Mouse (Mus musculus) macrophage (primary cell): ENCODE data around the gene Vsig2. TPM values are rescaled to one million over a fixed set of nuclear protein-coding genes. Genes with fewer than 3 reads are reported as not detected.

ENCODE experiments used
- H3K27ac ChIP-seq: fragments of 350-480 bp; formaldehyde crosslinking; 2 replicates; pipeline ENCODE4 v1.9.0; 2021
- H3K36me3 ChIP-seq: fragments of 350-480 bp; formaldehyde crosslinking; 2 replicates; pipeline ENCODE4 v1.9.0; 2021; ENCODE audit errors: inconsistent target
- H3K4me3 ChIP-seq: fragments of 350-480 bp; formaldehyde crosslinking; 2 replicates; pipeline ENCODE4 v1.9.0; 2021; ENCODE audit errors: inconsistent target
- H3K79me2 ChIP-seq: fragments of 350-480 bp; formaldehyde crosslinking; 2 replicates; pipeline ENCODE4 v1.9.0; 2021; ENCODE audit errors: inconsistent target
- WGBS: methylation state at CpG from one replicate; pipeline ENCODE4 v1.1.7; 2026; ENCODE audit warnings: inconsistent platforms; ENCODE audit not compliant: missing documents; 5-methylcytosine and 5-hydroxymethylcytosine counted together
- polyA plus RNA-seq: library from polyadenylated mRNA; stranded (reverse); fragments of 250-400 nt; gene quantifications from 3 replicates; pipeline ENCODE4 v1.2.4, GENCODE M21; 2018; ENCODE audit warnings: inconsistent platforms
- total RNA-seq, 78 experiments: library from RNA; depleted of rRNA; stranded (reverse); fragments of 250-400 nt; gene quantifications; 1 replicate in 9 of 78; 2 replicates in 24 of 78; 3 replicates in 43 of 78; 4 replicates in 2 of 78; pipeline ENCODE4 v1.2.4; 2018; ENCODE audit warnings: inconsistent platforms in 56 of 78

Gene Vsig2
- total RNA-seq (2018; cell fraction: chromatin; rRNA removed): not detected
- total RNA-seq (2018; cell fraction: cytosol; rRNA removed): not detected
- 1 to 10 TPM in 2 of 26 experiments, not detected in 24; 1.5 to 2.5 TPM for total RNA-seq (2018; cell fraction: nucleus; rRNA removed)
- polyA plus RNA-seq: not detected in 3 replicates

GRCm38 (mm10) chr9:37539170-37540025 lies at the start of gene Vsig2:
Gene Vsig2, plus strand, starts transcription at chr9:37539255.
- H3K36me3 ChIP-seq: no peaks in the 10 kb centered on the region
- whole genome bisulfite sequencing: 86% methylated on average over 23 of the region's 23 CpGs
- H3K4me3 ChIP-seq: no peak within 1 kb of the TSS
- no peaks in the 10 kb centered on the region for H3K79me2 ChIP-seq
- H3K27ac ChIP-seq: no peak within 1 kb of the TSS

- H3K27ac ChIP-seq: no peak overlapping the region
- peak overlapping the region; percentile 60 for H3K4me3 ChIP-seq
- no peaks in the 10 kb centered on the region for H3K36me3 ChIP-seq
- WGBS: 0% methylated on average over 69 of the region's 75 CpGs
- peaks cover 48% of the 10 kb centered on the region for H3K79me2 ChIP-seq
These were observed 49.5 kb upstream of the Vsig2 start for GRCm38 (mm10) chr9:37489446-37490120.

GRCm38 (mm10) chr9:37495761-37496160 lies 43.3 kb upstream of the Vsig2 start:
- Histone ChIP-seq H3K36me3 (no peaks in the 10 kb centered on the region), H3K27ac (no peak overlapping the region), H3K79me2 (peaks cover 100% of the 10 kb centered on the region), H3K4me3 (no peak overlapping the region)
- WGBS: 100% methylated on average over 3 of the region's 3 CpGs

GRCm38 (mm10) chr9:37496325-37496724 lies 42.7 kb upstream of the Vsig2 start:
- H3K27ac ChIP-seq: no peak overlapping the region
- H3K79me2 ChIP-seq: peaks cover 100% of the 10 kb centered on the region
- H3K36me3 ChIP-seq: no peaks in the 10 kb centered on the region
- no peak overlapping the region for H3K4me3 ChIP-seq

GRCm38 (mm10) chr9:37500201-37500600 lies 38.9 kb upstream of the Vsig2 start:
- H3K36me3 ChIP-seq: no peaks in the 10 kb centered on the region
- 92% methylated on average over 3 of the region's 3 CpGs for WGBS
- no peak overlapping the region for H3K27ac ChIP-seq
- peaks cover 100% of the 10 kb centered on the region for H3K79me2 ChIP-seq
- no peak overlapping the region for H3K4me3 ChIP-seq

GRCm38 (mm10) chr9:37501170-37501569 lies 37.9 kb upstream of the Vsig2 start:
- H3K79me2 ChIP-seq: peaks cover 100% of the 10 kb centered on the region
- H3K36me3 ChIP-seq: no peaks in the 10 kb centered on the region
- 93% methylated on average over 1 of the region's 1 CpGs for WGBS
- no peak overlapping the region for H3K27ac ChIP-seq
- H3K4me3 ChIP-seq: no peak overlapping the region

- Histone ChIP-seq H3K4me3 (no peak overlapping the region), H3K79me2 (peaks cover 98% of the 10 kb centered on the region), H3K27ac (no peak overlapping the region), H3K36me3 (no peaks in the 10 kb centered on the region)
These were observed 34.7 kb upstream of the Vsig2 start for GRCm38 (mm10) chr9:37504348-37504747.

- 93% methylated on average over 1 of the region's 1 CpGs for WGBS
- no peak overlapping the region for H3K4me3 ChIP-seq
- H3K36me3 ChIP-seq: no peaks in the 10 kb centered on the region
- H3K27ac ChIP-seq: no peak overlapping the region
- H3K79me2 ChIP-seq: peaks cover 84% of the 10 kb centered on the region
These were observed 33.0 kb upstream of the Vsig2 start for GRCm38 (mm10) chr9:37506023-37506422.

GRCm38 (mm10) chr9:37512097-37512496 lies 27.0 kb upstream of the Vsig2 start:
- Histone ChIP-seq H3K79me2 (peaks cover 52% of the 10 kb centered on the region; the same call in 1 of the 2 replicates), H3K4me3 (no peak overlapping the region), H3K27ac (no peak overlapping the region), H3K36me3 (no peaks in the 10 kb centered on the region)
- 83% methylated on average over 2 of the region's 2 CpGs for WGBS

- no peak overlapping the region for H3K27ac ChIP-seq
- H3K4me3 ChIP-seq: no peak overlapping the region
- peaks cover 30% of the 10 kb centered on the region; the same call in 1 of the 2 replicates for H3K79me2 ChIP-seq
- 100% methylated on average over 3 of the region's 3 CpGs for WGBS
- 0 out of 2 replicates have a peak, but pooled peaks cover 6% of the 10 kb centered on the region for H3K36me3 ChIP-seq
These were observed 24.6 kb upstream of the Vsig2 start for GRCm38 (mm10) chr9:37514456-37514855.

GRCm38 (mm10) chr9:37517467-37517866 lies 21.6 kb upstream of the Vsig2 start:
- 0% methylated on average over 1 of the region's 1 CpGs for WGBS
- no peak overlapping the region for H3K27ac ChIP-seq
- H3K4me3 ChIP-seq: no peak overlapping the region

GRCm38 (mm10) chr9:37518991-37519390 lies 20.1 kb upstream of the Vsig2 start:
- Histone ChIP-seq H3K36me3 (peaks cover 21% of the 10 kb centered on the region), H3K27ac (no peak overlapping the region), H3K4me3 (no peak overlapping the region), H3K79me2 (peaks cover 4% of the 10 kb centered on the region; the same call in 1 of the 2 replicates)
- WGBS: 94% methylated on average over 8 of the region's 8 CpGs

More at GRCm38 (mm10) chr9:37517467-37517866, 21.6 kb upstream of the Vsig2 start:
- Histone ChIP-seq H3K79me2 (peaks cover 13% of the 10 kb centered on the region; the same call in 1 of the 2 replicates), H3K36me3 (peaks cover 13% of the 10 kb centered on the region)

GRCm38 (mm10) chr9:37519995-37520394 lies 19.1 kb upstream of the Vsig2 start:
- Histone ChIP-seq H3K79me2 (peaks cover 4% of the 10 kb centered on the region; the same call in 1 of the 2 replicates), H3K27ac (no peak overlapping the region), H3K4me3 (no peak overlapping the region), H3K36me3 (peaks cover 21% of the 10 kb centered on the region)
- 97% methylated on average over 2 of the region's 2 CpGs for WGBS

- H3K27ac ChIP-seq: no peak overlapping the region
- no peak overlapping the region for H3K4me3 ChIP-seq
- no peaks in the 10 kb centered on the region for H3K79me2 ChIP-seq
- 93% methylated on average over 2 of the region's 2 CpGs for WGBS
- H3K36me3 ChIP-seq: peaks cover 9% of the 10 kb centered on the region
These were observed 13.6 kb upstream of the Vsig2 start for GRCm38 (mm10) chr9:37525461-37525860.
